Mouse (Mus musculus) hindbrain, embryonic 12.5 days (tissue): ENCODE results near the gene Pgm5. TPM values are rescaled to one million over a fixed set of nuclear protein-coding genes. Genes with fewer than 3 reads are reported as not detected.
A peak's percentile ranks its signal among the peaks of the same experiment; 100 is the strongest.

Experiments
- ATAC-seq: fragments of 200-750 bp; cut with Nextera tagmentation; 2 replicates; pipeline ENCODE4 v1.8.0; 2017; ENCODE audit warnings: moderate TSS enrichment; ENCODE audit not compliant: low FRiP score
- H3K27ac ChIP-seq: fragments of 300-500 bp; sonication (generic); 2 replicates; pipeline ENCODE4 v1.5.1; 2016; ENCODE audit warnings: mild to moderate bottlenecking
- H3K27me3 ChIP-seq: fragments of 300-500 bp; sonication (generic); 2 replicates; pipeline ENCODE4 v1.6.1; 2016; ENCODE audit warnings: mild to moderate bottlenecking
- H3K36me3 ChIP-seq: fragments of 300-500 bp; sonication (generic); 2 replicates; pipeline ENCODE4 v1.6.1; 2016; ENCODE audit warnings: mild to moderate bottlenecking
- H3K4me1 ChIP-seq: fragments of 300-500 bp; sonication (generic); 2 replicates; pipeline ENCODE4 v1.6.1; 2016
- H3K4me2 ChIP-seq: fragments of 300-500 bp; sonication (generic); replicated peaks from 2 replicates; pipeline ENCODE4 v1.6.1; 2016; ENCODE audit warnings: mild to moderate bottlenecking
- H3K4me3 ChIP-seq: fragments of 300-500 bp; sonication (generic); 2 replicates; pipeline ENCODE4 v1.5.1; 2016; ENCODE audit warnings: mild to moderate bottlenecking
- H3K9ac ChIP-seq: fragments of 300-500 bp; sonication (generic); 2 replicates; pipeline ENCODE4 v1.6.1; 2016; ENCODE audit warnings: mild to moderate bottlenecking, moderate library complexity
- H3K9me3 ChIP-seq: fragments of 300-500 bp; sonication (generic); replicated peaks from 2 replicates; pipeline ENCODE4 v1.6.1; 2016; ENCODE audit warnings: mild to moderate bottlenecking
- WGBS: fragments of 180-500 bp; shearing (Covaris S2); methylation state at CpG from one replicate; pipeline ENCODE4 v1.1.7; 2016; 5-methylcytosine and 5-hydroxymethylcytosine counted together
- polyA plus RNA-seq: library from polyadenylated mRNA; unstranded; fragments of >200 nt; fragmentation: Nextera tagmentation; extraction: Ambion mirVana; gene quantifications from 2 replicates; pipeline ENCODE4 v1.2.1, GENCODE M21; 2016

Pgm5 gene
- polyA plus RNA-seq, 1 experiment from 2014 or later: 1.6 TPM

GRCm38 (mm10) chr19:24689531-24689930 lies 172.1 kb downstream of the Pgm5 start:
- WGBS: 97% methylated on average over 4 of the region's 4 CpGs
- no peaks in the 10 kb centered on the region for H3K27me3 ChIP-seq

GRCm38 (mm10) chr19:24688327-24688726 lies 173.3 kb downstream of the Pgm5 start:
- WGBS: 77% methylated on average over 6 of the region's 6 CpGs
- Histone ChIP-seq H3K4me3 (no peak overlapping the region), H3K4me1 (peaks cover 3% of the 10 kb centered on the region; the same call in 1 of the 2 replicates), H3K4me2 (no peak overlapping the region), H3K36me3 (no peaks in the 10 kb centered on the region), H3K27ac (no peak overlapping the region), H3K9ac (no peak overlapping the region), H3K27me3 (no peaks in the 10 kb centered on the region), H3K9me3 (no peaks in the 10 kb centered on the region)
- no peak for ATAC-seq

More at GRCm38 (mm10) chr19:24689531-24689930, 172.1 kb downstream of the Pgm5 start:
- ATAC-seq: no peak
- Histone ChIP-seq H3K36me3 (no peaks in the 10 kb centered on the region), H3K4me1 (peaks cover 3% of the 10 kb centered on the region; the same call in 1 of the 2 replicates), H3K4me2 (no peak overlapping the region), H3K9me3 (no peaks in the 10 kb centered on the region), H3K4me3 (no peak overlapping the region), H3K9ac (no peak overlapping the region), H3K27ac (no peak overlapping the region)

GRCm38 (mm10) chr19:24686411-24686810 lies 175.2 kb downstream of the Pgm5 start:
- no peak for ATAC-seq
- H3K27ac ChIP-seq: no peak overlapping the region
- WGBS: 88% methylated on average over 10 of the region's 10 CpGs
- no peaks in the 10 kb centered on the region for H3K9me3 ChIP-seq
- peaks cover under 1% of the 10 kb centered on the region; the same call in 1 of the 2 replicates for H3K4me1 ChIP-seq
- H3K4me2 ChIP-seq: no peak overlapping the region
- H3K36me3 ChIP-seq: no peaks in the 10 kb centered on the region
- H3K27me3 ChIP-seq: no peaks in the 10 kb centered on the region
- no peak overlapping the region for H3K9ac ChIP-seq
- no peak overlapping the region for H3K4me3 ChIP-seq

- H3K9me3 ChIP-seq: no peaks in the 10 kb centered on the region
- H3K27me3 ChIP-seq: no peaks in the 10 kb centered on the region
- no peaks in the 10 kb centered on the region for H3K36me3 ChIP-seq
- H3K27ac ChIP-seq: no peak overlapping the region
- 68% methylated on average over 12 of the region's 12 CpGs for WGBS
- H3K4me2 ChIP-seq: no peak overlapping the region
- no peaks in the 10 kb centered on the region for H3K4me1 ChIP-seq
- no peak overlapping the region for H3K4me3 ChIP-seq
- H3K9ac ChIP-seq: no peak overlapping the region
- ATAC-seq: no peak
These were observed 178.5 kb downstream of the Pgm5 start for GRCm38 (mm10) chr19:24683016-24683720.

- H3K36me3 ChIP-seq: no peaks in the 10 kb centered on the region
- no peaks in the 10 kb centered on the region for H3K4me1 ChIP-seq
- H3K4me3 ChIP-seq: no peak overlapping the region
- no peaks in the 10 kb centered on the region for H3K9me3 ChIP-seq
- H3K4me2 ChIP-seq: no peak overlapping the region
- ATAC-seq: no peak
- no peaks in the 10 kb centered on the region for H3K27me3 ChIP-seq
- no peak overlapping the region for H3K27ac ChIP-seq
- WGBS: 81% methylated on average over 8 of the region's 8 CpGs
- peak overlapping the region; percentile 18; the same call in 1 of the 2 replicates for H3K9ac ChIP-seq
These were observed 184.2 kb downstream of the Pgm5 start for GRCm38 (mm10) chr19:24677242-24677984.

GRCm38 (mm10) chr19:24676429-24676828 lies 185.2 kb downstream of the Pgm5 start:
- no peak for ATAC-seq
- no peak overlapping the region for H3K27ac ChIP-seq
- no peaks in the 10 kb centered on the region for H3K4me1 ChIP-seq
- no peaks in the 10 kb centered on the region for H3K36me3 ChIP-seq
- H3K4me2 ChIP-seq: no peak overlapping the region
- no peak overlapping the region for H3K9ac ChIP-seq
- no peaks in the 10 kb centered on the region for H3K9me3 ChIP-seq
- H3K27me3 ChIP-seq: no peaks in the 10 kb centered on the region
- WGBS: 86% methylated on average over 7 of the region's 7 CpGs
- no peak overlapping the region for H3K4me3 ChIP-seq

- H3K36me3 ChIP-seq: no peaks in the 10 kb centered on the region
- no peaks in the 10 kb centered on the region for H3K9me3 ChIP-seq
- H3K4me2 ChIP-seq: no peak within 1 kb of the TSS
- H3K4me3 ChIP-seq: no peak within 1 kb of the TSS
- no peak within 1 kb of the TSS for H3K9ac ChIP-seq
- 45% methylated on average over 4 of the region's 4 CpGs for WGBS
- no peak within 1 kb of the TSS for H3K27ac ChIP-seq
- ATAC-seq: no peak
- H3K27me3 ChIP-seq: no peaks in the 10 kb centered on the region
- H3K4me1 ChIP-seq: no peaks in the 10 kb centered on the region
These were observed 187.9 kb downstream of the Pgm5 start, which contains the start of gene Tmem252 for GRCm38 (mm10) chr19:24673762-24674161. Gene Tmem252, plus strand, starts transcription at chr19:24674008.

- no peak overlapping the region for H3K4me3 ChIP-seq
- H3K4me2 ChIP-seq: no peak overlapping the region
- no peak overlapping the region for H3K9ac ChIP-seq
- 87% methylated on average over 10 of the region's 10 CpGs for WGBS
- H3K27ac ChIP-seq: no peak overlapping the region
- no peaks in the 10 kb centered on the region for H3K9me3 ChIP-seq
- H3K27me3 ChIP-seq: no peaks in the 10 kb centered on the region
- no peaks in the 10 kb centered on the region for H3K4me1 ChIP-seq
- H3K36me3 ChIP-seq: no peaks in the 10 kb centered on the region
- ATAC-seq: no peak
These were observed 188.3 kb downstream of the Pgm5 start for GRCm38 (mm10) chr19:24673331-24673730.

- ATAC-seq: no peak
- H3K4me2 ChIP-seq: no peak overlapping the region
- H3K36me3 ChIP-seq: no peaks in the 10 kb centered on the region
- H3K27me3 ChIP-seq: no peaks in the 10 kb centered on the region
- 76% methylated on average over 10 of the region's 10 CpGs for whole genome bisulfite sequencing
- H3K4me1 ChIP-seq: no peaks in the 10 kb centered on the region
- no peak overlapping the region for H3K9ac ChIP-seq
- no peaks in the 10 kb centered on the region for H3K9me3 ChIP-seq
- no peak overlapping the region for H3K27ac ChIP-seq
- no peak overlapping the region for H3K4me3 ChIP-seq
These were observed 189.2 kb downstream of the Pgm5 start for GRCm38 (mm10) chr19:24672366-24672960.

GRCm38 (mm10) chr19:24671571-24671970 lies 190.1 kb downstream of the Pgm5 start:
- Histone ChIP-seq H3K27ac (no peak overlapping the region), H3K4me1 (no peaks in the 10 kb centered on the region), H3K9ac (no peak overlapping the region), H3K4me2 (no peak overlapping the region), H3K4me3 (no peak overlapping the region), H3K36me3 (no peaks in the 10 kb centered on the region), H3K9me3 (no peaks in the 10 kb centered on the region), H3K27me3 (no peaks in the 10 kb centered on the region)
- WGBS: 58% methylated on average over 3 of the region's 3 CpGs
- no peak for ATAC-seq

- H3K27me3 ChIP-seq: no peaks in the 10 kb centered on the region
- no peak overlapping the region for H3K4me3 ChIP-seq
- no peaks in the 10 kb centered on the region for H3K36me3 ChIP-seq
- no peak overlapping the region for H3K27ac ChIP-seq
- no peak overlapping the region for H3K4me2 ChIP-seq
- no peaks in the 10 kb centered on the region for H3K4me1 ChIP-seq
- no peak for ATAC-seq
- 72% methylated on average over 3 of the region's 3 CpGs for WGBS
- no peaks in the 10 kb centered on the region for H3K9me3 ChIP-seq
- H3K9ac ChIP-seq: no peak overlapping the region
These were observed 194.1 kb downstream of the Pgm5 start for GRCm38 (mm10) chr19:24667527-24667926.

- Histone ChIP-seq H3K4me1 (no peaks in the 10 kb centered on the region), H3K9me3 (no peaks in the 10 kb centered on the region), H3K27ac (no peak overlapping the region), H3K36me3 (no peaks in the 10 kb centered on the region), H3K9ac (no peak overlapping the region), H3K27me3 (no peaks in the 10 kb centered on the region), H3K4me3 (no peak overlapping the region), H3K4me2 (no peak overlapping the region)
- ATAC-seq: no peak
- WGBS: 78% methylated on average over 11 of the region's 11 CpGs
These were observed 195.9 kb downstream of the Pgm5 start for GRCm38 (mm10) chr19:24665771-24666170.
